Mouse (Mus musculus): ENCODE measurements at regions not wholly inside any gene's neighbourhood (a gene's known extent, or its start where the extent isn't known, plus 50 kb on each side); places are given as distances from the start of the nearest gene placed in this dataset.

DNA sequence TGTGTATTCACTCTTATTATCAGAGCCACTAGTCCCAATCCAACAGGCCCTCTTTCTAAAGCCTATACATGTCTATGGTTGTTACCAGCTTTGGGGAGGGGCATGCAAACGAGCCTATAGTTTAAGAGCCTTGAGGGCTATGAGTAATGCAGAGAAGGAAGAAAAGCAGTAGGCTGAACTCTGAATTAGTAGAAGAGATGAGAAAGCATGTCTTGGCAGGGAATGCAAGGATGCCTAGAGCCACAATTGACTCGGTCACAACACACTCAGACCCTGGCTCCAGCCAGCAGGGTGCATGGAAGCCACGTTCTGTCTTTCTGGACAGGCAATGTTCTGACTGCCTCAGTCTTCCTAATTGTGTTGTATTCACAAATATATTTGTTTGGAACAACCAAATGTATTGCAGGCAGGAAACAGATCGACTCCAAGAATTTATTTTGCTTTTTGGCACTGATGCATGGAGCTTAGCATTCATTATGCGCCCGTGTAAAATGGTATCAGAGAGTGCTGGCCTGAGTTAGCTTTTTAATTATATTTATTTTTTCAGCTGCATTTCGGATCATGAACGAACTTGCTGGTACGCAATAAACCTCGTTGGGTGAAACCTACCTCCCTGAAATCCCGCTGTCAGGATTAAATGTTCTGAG lies 110.2 kb downstream of the Rybp start:
- no peak for DNase-seq

DNA sequence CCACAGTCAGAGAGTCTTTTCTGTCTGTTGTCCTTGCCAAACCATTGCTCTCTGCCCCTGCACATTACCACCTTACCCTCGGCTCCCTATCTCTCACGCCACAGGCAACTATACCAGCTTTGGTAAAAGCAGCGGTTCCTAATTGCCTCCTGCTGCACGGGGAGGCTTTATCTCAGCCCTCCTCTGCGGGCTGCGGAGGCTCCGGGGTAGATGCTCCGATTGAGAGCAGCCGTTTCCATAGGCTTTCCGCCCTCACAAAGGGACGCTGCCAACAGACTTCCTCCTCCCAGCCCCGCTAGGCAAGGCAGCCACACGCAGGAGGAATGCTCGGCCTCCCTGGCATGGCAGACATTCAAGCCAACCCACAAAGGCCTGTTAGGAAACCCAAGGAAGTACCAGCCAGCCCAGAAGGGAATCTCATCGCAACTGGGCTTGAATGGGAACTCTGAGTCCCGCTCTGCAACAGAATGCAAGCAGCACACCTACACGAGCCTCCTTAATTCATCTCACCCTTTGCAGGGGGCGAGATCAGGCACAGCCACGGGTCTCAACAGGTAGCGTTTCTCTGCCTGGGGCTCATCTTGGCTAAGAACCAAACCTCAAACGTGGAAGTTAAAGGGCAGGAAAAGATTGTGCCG lies 116.5 kb downstream of the Rybp start:
- peak; percentile 33 for DNase-seq

GRCm38 (mm10) chr6:100167321-100167720 lies 120.0 kb downstream of the Rybp start:
- DNase-seq = no peak

- no peak for DNase-seq
These were observed 121.5 kb downstream of the Rybp start for GRCm38 (mm10) chr6:100165746-100166145.

- DNase-seq = no peak
These were observed 123.1 kb downstream of the Rybp start for GRCm38 (mm10) chr6:100164162-100164561.

- DNase-seq = no peak
These were observed 123.5 kb downstream of the Rybp start for GRCm38 (mm10) chr6:100163814-100164130.

DNA sequence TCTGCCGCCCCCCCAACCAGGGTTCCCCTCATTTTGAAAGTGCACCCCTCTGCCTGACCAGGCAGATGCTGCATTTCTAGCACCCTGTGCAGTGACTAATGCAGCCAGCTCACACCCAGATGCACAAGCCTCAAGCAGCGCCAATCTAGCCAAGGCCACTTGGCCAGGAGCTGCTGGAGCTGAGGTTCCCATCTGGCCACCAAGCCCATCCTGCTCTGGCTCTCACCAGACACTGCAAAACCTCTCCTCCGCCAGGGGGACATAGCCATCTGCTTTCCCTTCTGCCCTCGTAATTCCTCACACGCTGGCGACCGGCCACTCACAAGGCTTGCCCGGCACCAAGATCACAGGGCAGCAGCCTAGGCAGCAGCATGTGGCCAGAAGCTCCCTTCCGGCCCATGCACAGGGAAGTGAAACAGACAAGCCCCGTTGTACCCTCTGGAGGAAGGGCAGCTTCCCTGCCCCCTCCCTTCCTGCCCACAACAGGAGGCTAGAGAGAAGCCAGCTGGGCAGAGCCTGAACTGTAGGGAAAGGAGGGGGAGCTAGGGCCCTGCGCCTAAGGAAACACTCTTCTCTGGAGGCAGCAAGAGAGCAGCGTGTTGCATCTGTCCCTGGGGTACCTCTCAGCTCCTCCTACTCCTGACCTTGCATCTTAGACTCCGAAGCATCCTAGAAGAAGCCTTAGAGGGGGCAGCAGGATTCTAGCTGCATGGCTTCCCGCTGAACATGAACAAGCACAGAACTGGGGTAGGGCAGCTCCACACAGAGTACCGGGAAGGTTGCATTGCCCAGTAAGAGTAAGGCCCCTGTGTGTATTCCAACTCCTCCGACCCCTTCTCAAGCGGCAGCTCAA lies 124.1 kb downstream of the Rybp start:
- peak; percentile 67 for DNase-seq

- DNase-seq = no peak
These were observed 126.6 kb downstream of the Rybp start for GRCm38 (mm10) chr6:100160670-100161069.

DNA sequence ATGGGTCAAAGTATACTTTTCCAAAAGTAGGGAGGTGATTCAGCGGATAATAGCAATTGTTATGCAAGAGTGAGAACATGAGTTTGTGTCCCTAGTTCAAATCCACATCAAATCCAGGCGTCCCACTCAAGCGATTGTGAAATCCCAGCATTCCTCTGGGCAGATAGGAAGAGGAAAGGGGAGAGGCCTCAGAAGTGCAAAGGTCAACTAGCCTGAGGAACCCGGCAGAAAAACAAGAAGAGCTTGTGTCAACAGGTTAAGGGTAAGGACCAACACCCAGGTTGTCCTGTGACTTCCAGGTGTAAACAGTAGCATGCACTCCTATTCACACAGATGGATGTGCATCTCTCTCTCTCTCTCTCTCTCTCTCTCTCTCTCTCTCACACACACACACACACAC lies 127.5 kb downstream of the Rybp start:
- DNase-seq = no peak

DNA sequence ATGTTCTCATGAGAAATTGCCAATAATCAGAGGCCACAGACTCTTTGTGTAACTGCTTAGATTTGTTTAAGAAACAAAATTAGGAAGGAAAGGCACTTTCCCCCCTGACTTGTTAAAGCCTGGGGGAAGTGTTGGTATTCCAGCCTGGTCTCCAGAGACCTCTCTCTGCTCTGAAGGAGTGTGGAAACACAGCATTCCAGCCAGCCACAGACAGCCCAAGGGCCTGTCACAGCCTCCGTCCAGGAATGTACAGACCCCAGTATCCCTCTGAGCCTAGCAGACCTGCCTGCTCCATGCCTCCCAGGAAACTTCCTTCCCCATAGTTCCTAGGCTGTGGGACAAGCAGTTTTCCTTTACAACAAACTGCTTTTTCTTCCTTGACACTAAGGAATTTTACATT lies 128.0 kb downstream of the Rybp start:
- DNase-seq = no peak

DNA sequence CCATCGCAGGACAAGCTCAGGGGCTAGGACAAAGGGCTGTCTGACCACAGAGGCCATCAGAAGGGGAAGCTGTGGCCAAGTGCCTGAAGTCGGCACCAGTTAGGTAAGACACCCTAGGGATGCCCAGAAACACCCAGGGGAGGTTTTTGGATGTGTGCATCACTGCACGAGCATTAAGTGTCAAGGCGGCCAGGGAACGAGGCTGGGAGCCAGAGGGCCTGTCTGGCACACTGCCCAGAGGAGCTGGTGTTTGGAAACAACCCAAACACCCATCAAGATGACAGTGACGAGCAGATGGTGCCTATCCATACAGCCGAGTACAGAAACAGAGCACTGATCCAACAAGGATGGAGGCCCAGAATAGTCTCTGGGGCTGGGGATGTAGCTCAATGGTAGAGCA lies 130.0 kb downstream of the Rybp start:
- no peak for DNase-seq

DNA sequence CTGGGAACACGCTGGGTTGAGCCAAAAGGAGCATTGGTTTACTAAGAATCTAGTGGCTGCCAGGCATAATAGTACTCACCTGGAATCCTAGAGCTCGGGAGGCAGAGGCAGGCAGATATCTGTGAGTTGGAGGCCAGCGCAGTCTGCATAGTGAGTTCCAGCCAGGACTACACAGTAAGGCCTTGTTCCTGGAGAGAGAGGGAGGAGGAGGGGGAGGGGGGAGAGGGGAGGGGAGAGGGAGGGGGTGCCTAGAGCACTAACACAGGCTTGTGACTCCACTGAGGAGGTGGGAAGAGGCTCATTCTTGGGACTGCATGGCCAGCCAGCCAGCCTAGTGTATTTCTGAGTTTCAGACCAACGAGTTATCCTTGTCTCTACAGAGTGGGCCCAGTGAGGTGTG lies 131.1 kb downstream of the Rybp start:
- DNase-seq = no peak

GRCm38 (mm10) chr6:100155676-100156075 lies 131.6 kb downstream of the Rybp start:
- DNase-seq = peak; percentile 54

GRCm38 (mm10) chr6:100151447-100151846 lies 135.8 kb downstream of the Rybp start:
- DNase-seq = no peak

GRCm38 (mm10) chr6:100150703-100151208 lies 136.5 kb downstream of the Rybp start:
- no peak for DNase-seq

- no peak for DNase-seq
These were observed 137.8 kb downstream of the Rybp start for GRCm38 (mm10) chr6:100149458-100149852.

DNA sequence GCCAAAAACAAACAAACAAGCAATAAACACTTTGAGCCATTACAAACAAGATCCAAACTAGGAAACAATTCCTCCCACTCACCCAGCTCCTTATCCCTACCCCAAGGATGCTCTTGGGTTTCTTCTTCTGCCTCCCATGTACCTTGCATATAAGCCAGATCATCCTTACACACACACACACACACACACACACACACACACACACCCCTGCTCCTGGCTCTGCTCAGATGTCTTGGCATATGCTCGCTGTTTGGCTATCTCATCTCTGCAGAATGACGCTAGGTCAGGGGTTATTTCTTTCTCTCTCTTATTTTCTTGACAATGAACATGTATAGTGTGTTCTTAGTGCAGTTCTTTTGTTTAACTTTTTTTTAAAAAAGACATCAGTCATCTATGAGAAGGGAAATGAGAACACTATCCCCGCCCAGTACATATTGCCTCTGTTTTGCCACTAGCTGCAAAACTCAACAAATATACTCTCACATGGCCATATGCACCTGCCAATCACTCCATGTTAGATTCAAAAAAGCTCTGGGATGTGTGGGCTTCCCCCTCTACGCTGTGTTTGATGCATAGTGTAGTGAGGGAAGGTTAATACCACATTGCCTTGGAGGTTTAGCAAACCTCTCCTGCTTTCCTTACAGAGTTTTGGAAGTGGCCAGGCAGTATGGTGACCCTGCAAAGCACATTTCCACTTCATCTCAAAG lies 138.4 kb downstream of the Rybp start:
- no peak for DNase-seq

- DNase-seq = no peak
These were observed 140.8 kb downstream of the Rybp start for GRCm38 (mm10) chr6:100146360-100146935.

DNA sequence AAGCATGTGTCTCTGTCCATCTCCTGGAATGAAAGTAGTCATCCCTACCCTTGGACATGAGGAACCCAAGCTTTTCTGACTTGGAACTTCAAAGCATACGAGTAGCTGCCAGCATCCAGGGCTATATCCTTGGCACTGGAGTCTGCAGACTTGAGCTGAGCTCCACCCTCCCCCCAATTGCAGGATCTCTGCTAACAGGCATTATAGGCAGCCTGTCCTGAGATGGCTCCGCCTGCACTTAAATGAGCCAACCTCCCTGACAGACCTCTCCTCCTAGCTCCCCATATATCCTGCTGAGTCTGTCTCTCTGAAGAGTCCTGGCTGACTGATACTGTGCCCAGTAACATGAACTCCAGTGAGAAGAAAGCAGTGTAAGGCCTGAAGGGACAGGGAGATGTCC lies 141.4 kb downstream of the Rybp start:
- DNase-seq = no peak

- no peak for DNase-seq
These were observed 142.6 kb downstream of the Rybp start for GRCm38 (mm10) chr6:100144544-100145287.

DNA sequence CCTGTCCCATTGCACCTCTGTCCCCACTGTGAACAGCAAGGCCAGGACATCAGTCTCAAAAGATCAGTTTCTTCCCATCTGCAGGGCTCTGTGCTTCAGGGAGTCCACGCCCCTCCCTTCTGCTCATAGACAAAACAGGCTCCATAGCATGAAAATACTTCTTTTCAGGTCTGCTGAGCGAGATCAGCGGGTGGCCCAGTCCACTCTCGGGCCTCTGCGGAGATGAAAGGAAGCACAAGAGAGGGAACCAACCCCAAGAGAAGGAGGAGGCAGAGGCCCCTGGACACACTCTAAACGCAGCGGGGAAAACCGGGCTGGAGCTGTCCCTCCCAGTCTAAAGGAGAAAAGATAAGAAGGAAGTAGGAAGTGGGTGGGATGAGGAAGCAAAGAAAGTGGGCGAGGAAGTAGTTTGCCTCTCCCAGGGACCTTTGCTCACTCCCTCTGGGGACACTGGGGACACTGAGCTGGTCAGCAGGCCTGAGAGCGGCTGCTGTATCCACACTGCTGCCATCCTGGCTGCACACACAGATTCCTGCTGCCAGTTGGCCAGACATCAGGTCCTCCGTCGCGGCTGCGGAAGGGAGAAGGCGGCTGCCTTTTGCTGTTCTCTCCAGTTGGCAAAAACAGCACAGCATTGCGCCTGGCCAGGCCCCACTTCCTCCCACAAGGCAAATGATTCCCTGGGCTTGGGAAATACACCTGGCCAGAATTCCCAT lies 143.5 kb downstream of the Rybp start:
- peak; percentile 55 for DNase-seq
